Mouse (Mus musculus) brain, adult 2 months (tissue): ENCODE results near the gene Slc17a1.

Experiments used
- DNase-seq: peaks from one replicate; pipeline ENCODE4 v3.0.0; 2011; ENCODE audit warnings: low read depth, low spot score

Gene Slc17a1

DNA sequence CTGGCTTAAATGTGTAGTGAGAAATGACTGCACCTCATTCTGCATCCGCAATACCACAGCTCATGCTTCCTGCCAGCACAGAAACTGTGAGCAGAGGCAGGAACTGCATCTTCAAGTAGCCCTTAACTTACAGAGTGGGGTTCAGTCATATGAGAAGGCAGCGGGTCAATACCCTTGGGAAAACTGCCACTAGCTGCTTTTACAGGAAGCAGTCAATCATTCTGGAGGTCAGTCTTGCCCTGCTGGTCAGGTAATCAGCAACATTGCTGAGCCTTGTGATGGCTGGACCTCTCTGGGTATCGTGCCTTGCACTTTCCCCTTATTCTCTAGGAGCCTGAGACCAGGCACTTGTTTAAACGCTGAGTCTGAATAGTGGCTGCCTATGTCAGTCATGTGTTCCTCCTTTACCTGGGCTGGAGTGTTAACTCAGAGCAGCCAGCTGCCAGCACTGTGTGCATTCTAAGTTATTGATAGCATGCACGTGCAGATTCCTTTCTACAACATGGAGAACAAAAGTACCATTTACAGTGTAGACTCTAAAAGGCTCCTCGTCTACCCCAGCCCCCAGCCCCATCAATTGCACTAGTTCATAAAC is 21.6 kb downstream of the Slc17a1 start:
- no peak for DNase-seq

DNA sequence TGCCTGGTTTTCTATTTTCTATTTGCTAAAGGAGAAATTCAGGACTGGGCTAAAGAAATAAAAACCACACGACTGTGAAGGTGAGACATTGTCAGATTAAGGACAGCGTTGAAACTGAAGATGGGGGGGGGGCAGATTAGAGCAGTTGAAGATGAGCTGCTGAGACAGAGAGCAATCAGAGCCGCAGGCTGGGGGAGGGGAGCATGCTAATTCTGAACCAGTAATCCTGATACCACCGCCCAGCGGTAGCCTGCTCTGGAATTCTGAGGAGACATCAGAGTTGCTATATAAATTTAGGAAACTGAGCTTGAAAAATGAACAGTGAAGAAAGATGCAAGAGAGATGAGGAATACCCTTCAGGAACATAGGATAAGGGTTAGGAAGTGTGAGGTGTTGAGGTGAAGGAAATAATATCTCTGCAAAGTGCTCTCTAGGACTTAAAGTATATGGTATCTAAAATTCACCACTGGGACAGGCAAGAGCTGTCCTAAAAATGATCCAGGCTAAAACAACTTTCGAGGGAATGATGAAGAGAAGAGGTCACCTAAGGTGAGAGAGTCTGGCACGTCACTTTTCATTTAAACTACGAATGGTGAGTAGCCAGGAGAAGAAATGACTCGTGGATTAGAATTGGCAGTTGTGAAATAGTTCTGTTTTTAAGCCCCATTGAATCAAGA is 25.2 kb downstream of the Slc17a1 start:
- no peak for DNase-seq

DNA sequence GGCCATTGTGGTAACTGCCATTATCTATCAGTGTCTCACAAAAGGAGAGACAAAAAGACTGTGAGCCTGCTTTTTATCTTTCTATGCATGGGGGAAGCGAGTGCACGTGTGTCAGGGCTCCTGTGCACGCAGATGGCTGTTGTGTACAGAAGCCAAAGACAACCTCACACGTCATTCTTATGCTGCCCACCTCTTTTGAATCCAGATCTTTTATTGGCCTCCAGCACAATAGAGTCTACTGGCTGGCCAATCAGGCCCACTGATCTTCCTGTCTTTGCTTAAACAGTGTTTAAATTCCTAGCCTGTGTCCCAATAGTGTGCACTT is 25.7 kb downstream of the Slc17a1 start:
- no peak for DNase-seq

DNA sequence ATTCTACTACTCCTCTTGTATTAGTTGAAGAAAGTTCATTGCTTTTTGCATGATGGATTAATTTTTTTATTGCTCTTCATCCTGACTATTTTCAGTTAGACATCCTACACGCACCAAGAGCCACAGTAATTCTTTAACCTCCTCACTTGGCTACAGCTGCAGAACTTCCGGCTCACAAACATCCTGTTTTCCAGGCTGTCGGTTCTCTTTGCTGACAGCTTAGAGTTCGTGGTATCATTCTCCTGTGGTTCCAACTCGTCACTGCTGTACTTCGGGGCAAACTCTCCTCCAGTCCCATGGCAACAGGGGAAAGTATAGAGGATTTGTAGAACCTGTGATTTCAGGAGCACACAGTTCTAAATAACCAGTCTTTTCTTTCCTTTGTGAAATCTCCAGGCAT is 30.7 kb downstream of the Slc17a1 start:
- DNase-seq = no peak

DNA sequence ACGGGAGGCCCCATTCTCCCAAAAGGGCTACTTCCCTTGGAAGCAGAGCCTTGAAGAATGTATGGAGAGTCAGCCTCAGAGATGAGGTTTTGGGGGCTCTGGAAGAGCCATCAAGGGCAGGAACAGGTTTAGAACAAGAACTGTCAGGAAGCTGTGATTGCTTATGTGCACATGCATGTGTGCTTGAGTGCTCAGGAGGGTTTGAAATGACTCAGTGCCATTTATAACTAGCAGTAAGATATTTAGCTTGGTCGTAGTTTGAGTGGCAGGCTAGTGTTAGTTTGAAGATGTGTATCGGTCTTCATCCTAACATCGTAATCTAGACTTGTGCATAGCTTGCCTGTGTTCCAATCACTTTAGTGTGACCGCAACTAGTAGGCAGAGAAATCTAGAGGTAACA is 39.4 kb downstream of the Slc17a1 start:
- DNase-seq = no peak

DNA sequence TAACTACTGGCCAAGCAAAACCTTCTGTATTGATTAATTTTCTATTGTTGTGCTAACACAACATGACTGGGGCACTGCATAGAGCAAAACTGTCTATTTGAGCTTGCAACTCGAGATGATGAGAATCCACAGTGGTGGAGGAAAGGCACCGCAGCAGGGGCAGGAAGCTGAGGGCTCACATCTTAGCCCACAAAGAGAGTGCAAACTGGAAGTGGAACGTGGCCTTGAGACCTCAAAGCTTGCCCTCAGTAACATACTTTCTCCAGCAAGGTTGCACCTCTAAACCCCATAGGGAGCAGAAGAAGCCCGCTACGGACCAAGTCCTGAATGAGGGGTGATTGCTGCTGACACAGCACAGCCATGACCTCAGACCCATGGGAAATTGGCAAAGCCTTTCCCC is 42.6 kb downstream of the Slc17a1 start:
- no peak for DNase-seq

DNA sequence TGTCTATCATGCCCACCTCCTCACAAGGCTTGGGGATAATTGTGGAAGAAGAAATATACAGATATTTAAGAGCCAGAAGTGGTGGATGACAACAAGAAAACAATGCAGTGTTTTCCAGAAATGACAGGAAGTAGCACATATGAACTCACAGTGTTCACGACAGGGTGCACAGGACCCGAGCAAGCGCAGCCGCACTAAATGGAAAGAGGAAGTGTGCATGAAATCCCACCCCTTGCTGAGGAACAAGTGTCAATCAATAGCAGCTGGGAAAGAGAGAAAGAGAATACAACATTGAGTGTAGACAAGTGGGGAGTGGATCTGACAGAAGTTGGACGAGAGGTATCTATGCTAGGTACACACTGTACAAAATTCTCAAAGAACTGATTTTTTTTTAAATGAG is 43.8 kb downstream of the Slc17a1 start:
- no peak for DNase-seq

DNA sequence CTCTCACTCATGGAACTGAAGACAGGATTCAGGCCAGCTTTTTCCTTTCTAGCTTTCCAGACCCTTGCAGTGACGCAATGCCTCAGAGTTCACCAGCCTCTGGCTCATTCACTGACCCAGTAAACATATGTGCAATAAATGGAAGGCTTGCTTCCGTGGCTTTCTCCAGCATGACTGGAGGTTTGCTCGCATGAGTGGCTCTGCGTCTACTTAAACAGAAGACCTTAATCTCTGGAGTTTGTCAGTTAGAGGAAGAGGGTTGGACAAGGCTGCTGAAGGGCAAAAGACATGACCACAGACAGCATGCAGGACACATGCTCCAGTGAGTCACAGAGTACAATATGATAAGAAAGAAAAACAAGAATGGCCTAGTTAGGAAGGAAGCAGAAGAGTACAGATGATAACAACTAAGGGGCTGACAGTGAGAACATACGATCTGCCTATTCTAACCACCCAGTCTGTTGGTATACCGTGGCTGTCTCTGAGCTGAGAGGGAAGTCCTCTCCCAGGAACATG is 46.3 kb downstream of the Slc17a1 start:
- DNase-seq = no peak

DNA sequence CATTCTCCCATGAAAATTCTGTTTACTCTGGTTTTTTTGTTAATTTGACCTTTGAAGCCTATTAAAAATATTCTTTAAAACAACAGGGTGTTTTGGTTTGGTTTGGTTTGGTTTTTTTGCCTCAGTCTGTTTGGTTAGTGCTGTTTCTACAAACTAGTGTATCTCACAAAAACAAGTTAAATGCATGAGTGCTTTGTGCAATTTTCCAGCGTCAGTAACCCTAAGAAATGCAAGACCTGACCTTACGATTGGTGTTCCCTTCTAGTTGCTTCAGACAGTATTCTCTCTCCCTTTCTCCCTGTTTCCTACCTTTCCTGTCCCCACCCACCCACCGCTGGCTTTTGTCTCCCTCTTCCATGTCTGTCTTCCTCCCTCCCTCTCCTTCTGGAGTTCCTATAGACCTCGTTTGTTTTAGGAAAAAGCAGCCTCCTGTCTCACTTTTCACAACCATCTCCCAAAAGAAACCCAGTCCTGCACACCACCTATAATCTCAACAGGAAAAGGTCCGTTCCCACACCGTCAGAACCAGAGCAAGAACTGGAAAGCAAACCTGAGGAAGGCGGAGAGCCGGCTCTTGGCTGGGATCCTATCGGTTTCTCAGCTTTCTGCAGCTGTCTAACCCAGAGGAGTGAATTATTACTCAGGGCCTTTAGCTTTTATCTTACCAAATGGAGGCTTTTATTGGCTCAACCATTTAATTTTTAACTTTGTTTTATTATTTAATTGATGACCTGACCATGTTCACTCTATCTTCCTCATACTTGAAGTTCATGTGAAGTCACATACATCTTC is 47.0 kb downstream of the Slc17a1 start, which contains the start of gene Slc17a4:
Gene Slc17a4, minus strand, starts transcription at position 634 of the 792 bp plus-strand sequence.
- no peak for DNase-seq

DNA sequence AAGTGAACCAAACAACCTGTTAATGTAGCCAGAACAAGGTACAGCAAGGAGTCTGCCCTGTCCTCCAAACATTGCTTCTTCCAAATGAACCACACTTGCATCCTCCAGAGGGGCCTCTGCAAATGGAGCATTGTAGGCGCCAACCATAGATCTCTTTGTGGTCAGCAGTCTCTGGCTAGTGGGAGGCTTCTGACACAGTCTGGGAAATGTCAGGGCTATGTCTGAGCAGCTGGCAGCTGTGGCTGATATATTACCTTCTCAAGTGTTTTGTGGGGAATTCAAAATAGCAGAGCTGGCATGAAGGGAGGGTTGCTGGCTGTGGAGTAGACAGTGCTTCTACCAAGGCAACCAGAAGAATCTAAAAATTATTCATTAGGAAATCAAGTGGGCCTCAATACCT is 48.6 kb downstream of the Slc17a1 start:
- no peak for DNase-seq

DNA sequence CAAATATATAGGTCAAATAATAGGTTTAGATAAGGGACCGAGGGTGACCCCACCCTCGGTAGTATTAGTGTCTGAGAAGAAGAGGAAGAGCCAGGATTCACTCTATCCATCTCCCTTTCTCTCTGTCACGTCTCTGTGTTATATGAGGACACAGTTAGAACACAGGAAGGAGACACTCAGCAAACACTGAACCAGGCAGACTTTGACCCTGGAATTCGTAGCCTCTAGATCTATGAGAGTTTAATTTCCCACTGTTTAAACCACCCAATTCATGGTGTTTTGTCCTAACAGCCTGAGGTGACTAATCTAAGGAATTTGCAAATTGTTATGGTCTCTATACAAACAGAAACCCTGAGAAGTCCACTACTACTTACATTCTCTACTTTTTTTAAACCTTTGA is 50.1 kb downstream of the Slc17a1 start:
- DNase-seq = no peak

DNA sequence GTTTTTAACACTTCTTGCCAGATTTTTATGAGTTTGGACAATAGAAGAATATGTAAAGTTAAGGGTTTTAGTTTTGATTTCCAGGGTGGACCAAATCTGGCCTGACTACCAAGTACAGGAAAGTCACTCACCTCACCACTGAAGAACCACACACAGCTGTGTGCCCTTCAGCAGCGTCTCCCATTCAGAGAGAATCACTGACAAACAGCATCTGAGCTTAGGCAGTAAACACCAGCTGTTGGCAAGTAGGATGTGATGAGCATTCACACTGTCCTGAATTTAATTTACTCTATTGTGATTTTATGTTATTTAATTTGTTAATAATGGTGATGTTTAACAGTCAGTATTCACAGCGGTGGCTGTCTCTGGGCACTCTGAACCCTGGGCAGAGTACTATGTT is 58.2 kb downstream of the Slc17a1 start:
- DNase-seq = peak; percentile 14

DNA sequence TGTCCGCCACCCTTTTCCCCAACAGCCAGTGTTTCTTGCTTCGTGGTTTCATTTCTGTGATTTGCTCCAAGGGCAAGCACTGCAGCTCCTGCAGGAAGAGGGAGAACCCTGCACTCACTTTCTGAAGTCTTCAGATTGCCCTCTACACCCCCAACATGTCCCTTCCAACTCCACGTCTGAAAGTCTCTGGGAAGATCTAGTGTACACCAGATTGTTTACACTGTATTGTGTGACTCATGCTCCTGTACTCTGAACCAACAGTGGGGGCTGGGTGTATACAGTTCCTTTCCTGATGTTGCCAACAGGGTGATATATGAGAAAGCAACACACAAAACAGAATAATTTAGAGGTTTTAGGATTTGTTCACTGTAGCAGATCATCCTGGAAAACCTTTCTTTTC is 61.1 kb downstream of the Slc17a1 start:
- peak; percentile 24 for DNase-seq

DNA sequence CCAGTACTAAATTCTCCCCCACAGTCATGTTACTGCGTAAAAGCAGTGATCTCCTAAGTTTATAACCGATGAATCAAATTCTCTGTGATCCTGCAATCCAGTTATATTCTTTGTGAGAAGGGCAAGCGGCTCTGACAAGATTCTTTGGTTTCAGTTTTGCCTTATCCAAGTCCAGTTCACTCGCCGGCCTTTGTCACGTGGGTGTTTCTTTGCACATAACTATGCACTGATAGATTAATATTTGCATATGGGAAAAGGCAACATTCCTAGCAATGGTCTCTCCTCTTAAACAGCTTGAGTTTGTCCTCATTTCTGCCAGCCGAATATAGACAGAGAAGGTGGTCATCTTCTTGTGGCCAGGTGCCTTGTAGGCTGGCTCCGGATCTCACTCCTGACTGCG is 62.9 kb downstream of the Slc17a1 start:
- no peak for DNase-seq

DNA sequence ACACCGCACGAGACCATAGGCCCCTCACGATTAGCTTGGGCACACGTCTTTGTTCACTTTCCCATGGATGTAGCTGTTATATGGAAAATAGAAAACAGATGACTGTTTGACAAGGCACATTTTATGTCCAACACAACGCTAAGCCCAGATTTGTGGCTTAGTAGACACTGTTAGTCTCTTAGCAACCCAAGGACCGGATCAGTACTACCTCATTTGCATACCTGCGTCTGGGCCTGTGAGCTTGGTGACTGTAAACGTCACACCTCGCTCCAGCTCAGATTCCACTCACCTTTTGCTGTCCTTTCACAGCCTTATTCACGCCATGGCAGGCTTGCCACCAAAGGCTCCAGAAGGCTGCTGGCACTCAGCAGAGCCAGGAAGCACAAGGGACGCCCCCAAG is 63.4 kb downstream of the Slc17a1 start:
- DNase-seq = no peak

DNA sequence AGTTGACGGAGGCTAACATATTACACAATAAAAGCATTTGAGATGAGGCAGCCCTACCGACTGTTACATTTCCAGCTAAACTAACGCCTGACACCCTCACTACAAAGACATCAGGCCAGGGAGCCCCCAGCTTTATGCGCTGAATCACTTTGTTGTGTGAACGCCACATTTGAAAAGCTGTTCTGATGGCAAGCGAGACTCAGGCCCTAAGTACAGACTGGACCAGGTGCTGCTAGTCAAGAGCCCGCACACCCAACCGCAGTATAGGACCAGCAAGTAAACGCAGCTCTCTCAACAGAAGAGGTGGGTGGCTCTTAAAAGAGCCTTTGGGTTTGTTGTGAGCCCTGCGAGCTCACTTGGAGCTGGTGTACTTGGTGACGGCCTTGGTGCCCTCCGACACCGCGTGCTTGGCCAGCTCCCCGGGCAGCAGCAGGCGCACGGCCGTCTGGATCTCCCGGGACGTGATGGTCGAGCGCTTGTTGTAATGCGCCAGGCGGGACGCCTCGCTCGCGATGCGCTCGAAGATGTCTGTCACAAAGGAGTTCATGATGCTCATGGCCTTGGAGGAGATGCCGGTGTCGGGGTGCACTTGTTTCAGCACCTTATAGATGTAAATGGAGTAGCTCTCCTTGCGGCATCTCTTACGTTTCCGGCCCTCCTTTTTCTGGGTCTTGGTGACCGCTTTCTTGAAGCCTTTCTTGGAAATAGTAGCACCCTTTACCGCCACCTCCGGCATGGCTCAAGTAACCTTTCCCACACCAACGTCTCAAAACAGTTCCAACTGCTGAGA is 66.1 kb downstream of the Slc17a1 start, which contains the start of gene Hist1h2ba:
Gene Hist1h2ba, minus strand, starts transcription at position 736 of the 790 bp plus-strand sequence.
- DNase-seq = no peak

DNA sequence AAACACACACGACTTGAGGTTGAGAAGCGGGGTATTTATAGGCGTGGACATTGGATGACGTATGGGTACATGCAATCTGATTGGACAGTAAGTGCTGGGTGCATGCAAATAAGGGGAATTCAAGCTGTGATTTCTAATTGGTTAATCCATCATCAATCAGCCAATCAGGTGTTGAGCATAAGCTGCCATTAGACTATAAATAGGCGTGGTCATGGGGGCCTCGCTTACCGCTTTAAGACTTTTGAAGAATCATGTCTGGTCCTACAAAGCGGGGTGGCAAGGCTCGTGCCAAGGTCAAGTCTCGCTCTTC is 66.6 kb downstream of the Slc17a1 start, which contains the start of gene Hist1h2aa:
Gene Hist1h2aa, plus strand, starts transcription at position 252 of the 310 bp plus-strand sequence.
- DNase-seq = no peak

DNA sequence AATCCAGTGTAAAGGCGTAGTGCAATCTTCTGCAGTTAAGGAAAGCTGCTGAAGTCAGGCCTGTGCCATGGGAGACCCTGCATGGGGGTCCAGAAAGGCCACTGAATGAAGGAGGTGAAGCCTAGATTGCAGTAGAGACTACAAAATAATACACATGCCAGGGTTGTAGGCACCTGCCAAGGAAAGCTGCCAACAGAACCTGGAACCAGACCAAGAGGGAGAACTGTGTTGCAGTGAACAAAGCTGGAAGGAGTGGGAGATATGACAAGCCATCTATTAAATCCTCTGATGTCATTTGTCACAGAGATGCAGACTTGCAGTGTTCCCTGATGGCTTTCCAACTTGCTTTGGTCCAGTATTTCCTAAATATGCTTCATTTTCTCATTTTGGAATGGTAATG is 71.1 kb downstream of the Slc17a1 start:
- peak; percentile 43 for DNase-seq

DNA sequence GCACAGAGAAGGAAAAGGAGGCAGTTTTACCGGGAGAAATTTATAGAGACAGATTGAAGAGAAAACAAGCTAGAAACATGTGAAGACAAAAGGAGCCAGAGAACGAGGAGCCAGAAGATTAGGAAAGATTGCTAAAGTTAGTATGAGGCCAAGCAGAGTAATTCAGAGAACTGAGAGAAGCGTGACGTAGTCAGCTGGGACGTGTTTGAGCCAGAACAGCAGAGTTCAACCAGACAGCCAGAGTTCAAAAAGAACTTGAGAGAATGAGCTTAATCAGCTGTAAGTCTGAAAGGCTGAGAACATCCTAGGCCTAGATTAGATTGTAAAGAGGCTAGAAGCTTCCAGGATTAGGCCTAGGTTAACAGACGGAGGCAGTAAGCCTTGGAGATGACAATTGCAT is 72.7 kb downstream of the Slc17a1 start:
- no peak for DNase-seq

DNA sequence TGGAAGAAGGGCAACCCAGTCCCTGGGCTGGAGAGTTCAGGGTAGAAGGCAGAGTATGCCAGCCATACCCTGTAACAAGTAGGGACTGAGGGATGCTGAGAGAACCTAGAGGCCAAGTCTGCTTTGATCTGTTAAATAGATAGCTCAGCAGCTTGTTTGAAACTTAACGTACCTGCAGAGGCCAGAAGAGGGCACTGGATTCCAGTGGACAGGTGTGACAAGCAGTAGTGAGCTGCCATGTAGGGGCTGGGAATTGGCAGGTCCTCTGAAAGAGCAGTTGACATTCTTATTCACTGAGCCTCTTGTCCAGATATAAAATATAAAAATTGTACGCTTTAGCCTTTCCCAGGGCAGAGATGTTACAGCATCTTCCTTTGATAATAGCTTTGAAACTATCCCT is 75.3 kb downstream of the Slc17a1 start:
- DNase-seq = peak; percentile 41
